Mouse (Mus musculus) heart, embryonic 16.5 days (tissue): ENCODE measurements around the gene Acot7. TPM values are rescaled to one million over a fixed set of nuclear protein-coding genes. Genes with fewer than 3 reads are reported as not detected.

ENCODE experiments used
- ATAC-seq: fragments of 200-750 bp; cut with Nextera tagmentation; replicated peaks from 2 replicates; pipeline ENCODE4 v1.8.0; 2017; ENCODE audit warnings: moderate number of reproducible peaks; ENCODE audit not compliant: insufficient read depth, low FRiP score; ENCODE audit errors: extremely low read depth
- H3K27ac ChIP-seq: fragments of 300-500 bp; sonication (generic); 2 replicates; pipeline ENCODE4 v1.5.1; 2014; ENCODE audit warnings: mild to moderate bottlenecking, low read length, control low read depth, moderate library complexity
- H3K27me3 ChIP-seq: fragments of 300-500 bp; sonication (generic); 2 replicates; pipeline ENCODE4 v1.6.1; 2014; ENCODE audit warnings: low read length, mixed read lengths; ENCODE audit not compliant: control insufficient read depth, insufficient read depth
- H3K36me3 ChIP-seq: fragments of 300-500 bp; sonication (generic); 2 replicates; pipeline ENCODE4 v1.6.1; 2014; ENCODE audit not compliant: control insufficient read depth, insufficient read depth
- H3K4me1 ChIP-seq: fragments of 300-500 bp; sonication (generic); 2 replicates; pipeline ENCODE4 v1.6.1; 2014; ENCODE audit warnings: low read length, mixed read lengths; ENCODE audit not compliant: control insufficient read depth, insufficient read depth
- H3K4me2 ChIP-seq: fragments of 300-500 bp; sonication (generic); 2 replicates; pipeline ENCODE4 v1.6.1; 2014; ENCODE audit warnings: low read depth, mild to moderate bottlenecking, control low read depth, low read length
- H3K4me3 ChIP-seq: fragments of 300-500 bp; sonication (generic); 2 replicates; pipeline ENCODE4 v1.5.1; 2014; ENCODE audit warnings: mild to moderate bottlenecking, control low read depth, low read length
- H3K9ac ChIP-seq: fragments of 300-500 bp; sonication (generic); 2 replicates; pipeline ENCODE4 v1.6.1; 2014; ENCODE audit warnings: low read length, control low read depth
- H3K9me3 ChIP-seq: fragments of 300-500 bp; sonication (generic); replicated peaks from 2 replicates; pipeline ENCODE4 v1.6.1; 2016; ENCODE audit warnings: low read length; ENCODE audit not compliant: control insufficient read depth
- WGBS: fragments of 180-500 bp; shearing (Covaris S2); extraction: QIAGEN DNeasy Blood & Tissue Kit; methylation state at CpG from one replicate; pipeline ENCODE4 v1.1.7; 2014; 5-methylcytosine and 5-hydroxymethylcytosine counted together
- polyA plus RNA-seq: library from polyadenylated mRNA; unstranded; fragments of >200 nt; fragmentation: Nextera tagmentation; extraction: Ambion mirVana; gene quantifications from 2 replicates; pipeline ENCODE4 v1.2.1, GENCODE M21; 2015

Acot7 gene
- polyA plus RNA-seq: 67.7 and 68.0 TPM in 2 replicates

DNA sequence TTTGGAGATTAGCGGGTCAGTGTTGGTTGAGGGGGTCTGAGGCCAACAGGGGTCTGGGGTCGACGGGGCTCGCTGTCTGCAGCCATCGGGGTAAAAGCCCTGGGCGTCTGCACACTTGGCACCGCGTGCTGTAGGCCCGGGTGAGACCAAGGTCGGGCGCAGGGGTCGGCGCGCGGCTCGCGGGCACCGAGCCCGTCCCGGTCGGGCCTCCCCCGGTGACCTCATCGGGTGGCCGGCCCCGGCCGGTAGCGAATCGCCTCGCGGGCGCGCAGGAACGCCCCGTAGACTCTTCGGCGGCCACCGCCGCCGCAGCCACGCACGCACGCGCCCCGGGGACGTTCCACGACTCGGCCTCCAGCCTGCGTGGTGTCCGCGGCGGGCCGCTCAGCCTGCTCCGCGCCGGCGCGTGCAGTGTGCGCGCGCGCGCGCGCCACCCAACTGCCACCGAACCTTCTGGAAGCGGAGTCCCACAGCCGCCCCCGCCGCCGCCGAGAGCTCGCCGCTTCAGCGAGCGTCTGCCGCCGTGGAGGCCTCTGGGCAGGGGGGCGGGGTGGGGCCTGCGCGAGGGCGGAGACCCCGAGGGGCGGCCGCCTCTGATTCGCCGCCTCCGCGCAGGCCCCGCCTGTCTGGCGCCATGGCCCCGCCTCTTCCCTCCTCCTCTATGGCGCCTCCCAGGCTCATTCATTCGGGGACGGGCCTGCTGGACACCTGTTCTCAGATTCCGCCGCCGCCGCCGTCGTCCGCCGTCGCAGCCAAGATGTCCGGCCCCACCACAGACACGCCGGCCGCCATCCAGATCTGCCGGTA lies at the start of gene Acot7:
Gene Acot7 (plus strand): TSS at position 598 of the 807 bp plus-strand sequence.
- Histone ChIP-seq H3K4me1 (peaks cover 24% of the 10 kb centered on the region), H3K4me3 (peak within 1 kb of the TSS; percentile 73), H3K9ac (peak within 1 kb of the TSS; percentile 87), H3K27ac (peak within 1 kb of the TSS; percentile 95), H3K9me3 (no peaks in the 10 kb centered on the region), H3K36me3 (no peaks in the 10 kb centered on the region), H3K27me3 (no peaks in the 10 kb centered on the region), H3K4me2 (peak within 1 kb of the TSS; percentile 98)
- ATAC-seq: peak; percentile 95
- WGBS: under 1% methylated on average over 105 of the region's 108 CpGs

DNA sequence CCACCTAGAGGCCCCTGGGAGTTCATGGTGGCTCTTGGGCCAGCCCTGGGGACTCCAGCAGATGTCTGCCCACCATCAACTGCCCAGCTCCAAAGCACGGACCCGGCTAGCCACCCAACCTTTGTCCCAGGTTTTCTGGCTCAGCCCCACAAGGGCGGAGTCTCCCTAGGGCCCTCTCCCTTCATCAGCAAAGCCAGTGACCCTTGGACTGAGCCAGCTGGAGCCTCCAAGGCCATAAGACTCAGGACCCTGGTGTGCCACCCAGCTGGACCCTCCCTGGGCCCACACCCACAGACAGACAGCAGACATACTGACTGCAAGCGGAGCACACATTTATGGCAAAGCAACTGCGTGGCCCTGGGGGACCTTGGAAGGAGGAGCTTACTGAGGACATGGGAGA lies 49.1 kb upstream of the Acot7 start:
- WGBS: 71% methylated on average over 5 of the region's 5 CpGs
- peaks cover 23% of the 10 kb centered on the region for H3K4me1 ChIP-seq
- H3K27me3 ChIP-seq: peaks cover 93% of the 10 kb centered on the region
- ATAC-seq: no peak
- H3K4me2 ChIP-seq: no peak overlapping the region
- no peak overlapping the region for H3K27ac ChIP-seq
- no peaks in the 10 kb centered on the region for H3K9me3 ChIP-seq
- H3K36me3 ChIP-seq: no peaks in the 10 kb centered on the region
- no peak overlapping the region for H3K9ac ChIP-seq
- H3K4me3 ChIP-seq: no peak overlapping the region

DNA sequence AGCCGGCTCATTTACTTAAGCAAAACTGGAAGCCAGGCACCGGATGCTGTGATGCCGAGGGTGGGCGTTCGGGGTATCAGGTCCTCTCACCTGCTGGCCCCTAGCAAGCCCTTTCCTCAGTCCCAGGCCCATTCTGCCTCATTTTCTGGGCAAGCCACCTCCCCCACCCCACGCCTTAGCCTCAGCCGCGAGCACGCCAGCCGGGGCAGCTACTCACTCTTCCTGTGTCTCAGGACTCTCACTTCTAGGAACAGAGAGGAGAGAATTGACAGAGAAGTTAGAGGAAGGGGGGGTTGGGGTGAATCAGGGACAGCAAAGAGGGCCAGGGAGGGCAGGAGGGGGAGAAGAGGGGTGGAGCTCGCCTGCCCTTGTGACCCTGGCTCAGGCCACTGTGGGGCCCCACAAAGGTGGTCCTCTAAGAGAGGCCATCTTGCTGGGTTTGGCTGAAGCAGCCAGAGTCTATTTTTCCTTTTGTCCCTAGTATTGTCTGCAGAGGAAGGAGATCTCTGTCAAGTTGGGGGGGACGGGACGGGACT lies 48.5 kb upstream of the Acot7 start:
- no peak overlapping the region for H3K4me2 ChIP-seq
- no peaks in the 10 kb centered on the region for H3K9me3 ChIP-seq
- H3K27me3 ChIP-seq: peaks cover 93% of the 10 kb centered on the region
- H3K9ac ChIP-seq: no peak overlapping the region
- peaks cover 23% of the 10 kb centered on the region for H3K4me1 ChIP-seq
- no peak overlapping the region for H3K4me3 ChIP-seq
- no peaks in the 10 kb centered on the region for H3K36me3 ChIP-seq
- WGBS: 56% methylated on average over 13 of the region's 13 CpGs
- no peak for ATAC-seq
- no peak overlapping the region for H3K27ac ChIP-seq

DNA sequence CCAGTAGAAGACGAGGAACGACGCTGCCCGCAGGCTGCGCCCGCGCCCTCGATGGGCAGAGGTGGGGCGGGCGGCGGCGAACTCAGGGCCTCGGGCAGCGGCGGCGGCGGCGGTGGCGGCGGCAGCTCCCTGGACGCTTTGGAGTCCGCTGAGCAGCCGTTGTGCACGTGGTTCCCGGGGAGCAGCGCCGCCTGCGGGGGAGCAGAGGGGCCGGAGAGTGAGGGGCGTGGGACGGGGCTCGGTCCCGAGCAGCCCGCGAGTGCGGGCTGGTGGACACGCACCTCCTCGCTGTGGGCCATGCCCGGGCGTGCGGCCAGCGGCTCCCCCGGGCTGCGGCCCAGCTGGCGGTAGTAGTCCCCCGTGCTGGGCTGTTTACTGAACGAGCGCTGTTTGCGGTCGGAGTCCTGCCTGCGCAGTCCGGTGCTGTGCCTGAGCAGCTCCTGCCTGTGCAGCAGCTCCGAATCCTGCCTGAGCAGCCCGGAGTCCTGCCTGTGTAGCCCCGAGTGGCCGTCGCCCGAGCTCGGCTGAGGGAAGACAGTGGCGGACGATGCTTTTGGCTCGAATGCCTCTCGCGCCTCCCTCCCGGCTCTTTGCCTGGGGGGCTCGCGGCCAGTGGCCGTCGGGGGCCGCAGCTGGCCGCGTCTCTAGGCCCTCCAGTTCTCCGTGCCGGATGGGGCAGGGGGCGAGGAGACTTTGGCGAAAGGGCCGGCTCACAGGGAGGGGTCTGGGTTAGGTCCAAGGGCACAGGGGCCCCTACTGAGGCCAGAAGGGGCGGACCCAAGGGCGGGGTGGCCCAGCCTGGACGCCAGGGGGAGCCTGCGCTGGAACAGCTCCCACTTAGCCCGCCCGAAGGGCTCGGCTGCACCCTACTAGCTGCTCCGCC lies 46.9 kb upstream of the Acot7 start:
- Histone ChIP-seq H3K27me3 (peaks cover 77% of the 10 kb centered on the region), H3K4me3 (peak overlapping the region; percentile 46), H3K4me2 (peak overlapping the region; percentile 68), H3K9me3 (no peaks in the 10 kb centered on the region), H3K9ac (0 out of 2 replicates have a peak overlapping the region, but pooled peaks have one; percentile 0), H3K27ac (no peak overlapping the region), H3K36me3 (no peaks in the 10 kb centered on the region), H3K4me1 (peaks cover 13% of the 10 kb centered on the region)
- ATAC-seq: peak; percentile 65
- under 1% methylated on average over 85 of the region's 85 CpGs for WGBS

DNA sequence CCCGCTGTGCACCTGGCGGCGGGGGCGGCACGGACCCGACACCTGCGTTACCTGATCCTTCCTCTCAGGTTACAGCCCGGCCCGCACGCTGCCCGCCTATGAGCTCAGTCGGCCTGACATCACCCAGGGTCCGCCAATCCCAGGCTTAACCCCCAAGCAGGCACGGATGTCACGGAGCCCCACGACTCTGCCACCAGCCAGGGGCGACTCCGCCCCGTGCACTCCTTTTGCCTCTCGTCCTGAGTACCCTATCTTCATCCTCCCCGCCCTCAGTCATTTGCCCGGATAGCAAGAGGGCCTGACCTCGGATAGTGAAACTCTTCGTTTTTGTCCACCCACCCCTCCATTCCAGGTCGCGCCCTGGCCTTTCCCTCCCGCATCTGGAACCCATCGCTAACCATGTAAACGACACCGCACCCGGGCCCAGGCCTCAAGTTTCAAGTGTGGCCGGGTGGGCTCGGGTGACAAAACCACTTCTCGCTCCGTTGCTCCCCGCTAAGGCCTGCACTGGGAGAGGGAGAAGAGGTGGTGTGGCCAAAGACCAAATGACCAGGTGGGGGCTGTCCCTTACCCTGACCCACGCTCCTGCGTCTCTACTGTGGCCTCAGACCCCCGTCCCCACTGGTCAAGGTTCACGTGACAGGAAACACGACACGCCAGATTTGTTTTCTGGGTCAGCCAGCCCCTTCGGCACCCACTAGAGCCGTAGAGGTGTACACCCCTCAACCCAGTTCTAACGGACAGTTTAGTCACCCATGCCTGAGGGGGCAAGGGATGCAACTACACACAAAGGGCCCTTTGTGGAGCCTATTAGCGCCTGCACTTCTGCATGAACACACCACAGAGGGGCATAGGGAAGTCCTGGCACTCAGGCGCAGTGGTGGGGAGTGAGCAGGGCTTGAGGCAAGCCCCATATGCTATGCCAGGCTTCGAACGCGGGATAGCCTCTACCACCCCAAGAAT lies 45.8 kb upstream of the Acot7 start:
- Histone ChIP-seq H3K4me2 (peak overlapping the region; percentile 68), H3K36me3 (no peaks in the 10 kb centered on the region), H3K27me3 (peaks cover 67% of the 10 kb centered on the region), H3K9ac (no peak overlapping the region), H3K4me3 (peak overlapping the region; percentile 46), H3K9me3 (no peaks in the 10 kb centered on the region), H3K27ac (no peak overlapping the region), H3K4me1 (peaks cover 7% of the 10 kb centered on the region)
- 11% methylated on average over 49 of the region's 50 CpGs for WGBS
- no peak for ATAC-seq

DNA sequence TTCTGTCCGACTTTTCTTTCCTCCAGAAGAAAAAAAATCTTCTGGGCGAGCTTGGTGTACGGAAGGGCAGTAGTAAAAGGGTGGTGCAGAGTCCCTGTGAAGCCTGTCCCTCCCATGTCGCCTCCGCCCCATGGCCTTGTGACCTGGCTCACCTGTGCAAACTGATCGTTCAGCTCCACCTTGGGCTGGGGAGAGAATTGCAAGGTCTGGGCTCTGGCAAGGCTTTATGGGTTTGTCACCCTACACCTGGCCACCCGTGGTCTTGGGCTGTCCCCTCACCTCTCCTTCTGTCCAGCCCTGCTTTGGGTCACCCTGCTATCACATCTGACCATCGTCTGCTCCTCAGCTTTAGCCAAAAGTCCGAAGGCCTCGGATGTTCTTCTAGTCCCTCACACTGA lies 45.2 kb upstream of the Acot7 start:
- Histone ChIP-seq H3K4me2 (no peak overlapping the region), H3K27me3 (peaks cover 60% of the 10 kb centered on the region), H3K36me3 (no peaks in the 10 kb centered on the region), H3K4me3 (no peak overlapping the region), H3K9ac (no peak overlapping the region), H3K4me1 (peaks cover 7% of the 10 kb centered on the region), H3K27ac (no peak overlapping the region), H3K9me3 (no peaks in the 10 kb centered on the region)
- 37% methylated on average over 10 of the region's 10 CpGs for WGBS
- no peak for ATAC-seq

DNA sequence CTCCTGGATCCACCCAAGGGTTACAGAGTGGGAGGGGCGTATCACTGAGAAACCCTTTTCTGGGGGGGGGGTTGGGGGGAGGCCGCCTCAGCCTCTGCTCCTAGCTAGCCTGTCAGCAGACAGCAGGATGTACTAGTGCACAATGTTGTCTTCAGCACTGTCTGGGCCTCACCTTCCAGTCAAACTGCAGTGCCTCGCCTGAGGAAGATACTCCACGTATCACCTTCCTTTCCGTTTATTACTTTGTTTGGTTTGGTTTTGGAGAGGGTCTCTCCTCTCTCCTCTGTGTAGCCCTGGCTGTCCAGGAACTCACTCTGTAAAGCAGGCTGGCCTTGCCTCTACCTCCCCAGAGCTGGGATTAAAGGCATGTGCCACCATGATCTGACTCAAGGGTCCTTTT lies 44.7 kb upstream of the Acot7 start:
- no peaks in the 10 kb centered on the region for H3K9me3 ChIP-seq
- H3K36me3 ChIP-seq: no peaks in the 10 kb centered on the region
- H3K27ac ChIP-seq: no peak overlapping the region
- WGBS: 46% methylated on average over 5 of the region's 5 CpGs
- H3K4me1 ChIP-seq: peaks cover 9% of the 10 kb centered on the region
- H3K4me3 ChIP-seq: no peak overlapping the region
- H3K9ac ChIP-seq: no peak overlapping the region
- H3K4me2 ChIP-seq: no peak overlapping the region
- ATAC-seq: no peak
- H3K27me3 ChIP-seq: peaks cover 55% of the 10 kb centered on the region

DNA sequence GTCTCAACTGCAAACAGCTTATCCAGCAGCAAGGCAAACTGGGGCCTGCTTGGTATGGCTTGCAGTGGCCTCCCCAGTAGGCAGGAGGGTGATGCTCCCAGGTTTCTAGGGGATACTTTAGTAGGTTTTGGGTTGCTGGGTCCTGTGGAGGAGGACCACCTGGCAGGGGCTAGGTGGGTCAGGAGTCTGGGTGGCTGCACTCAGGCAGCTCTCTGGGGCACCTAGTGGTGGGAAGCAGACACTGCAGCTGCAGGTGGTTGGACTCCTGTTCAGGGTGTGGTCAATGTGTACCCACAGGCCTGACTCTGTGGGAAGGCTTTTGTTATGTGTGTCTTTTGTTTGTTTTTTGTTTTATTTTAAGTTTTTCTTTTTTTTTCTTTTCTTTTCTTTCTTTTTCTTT lies 43.4 kb upstream of the Acot7 start:
- ATAC-seq: no peak
- peaks cover 42% of the 10 kb centered on the region for H3K27me3 ChIP-seq
- H3K4me1 ChIP-seq: peaks cover 16% of the 10 kb centered on the region
- H3K9ac ChIP-seq: no peak overlapping the region
- H3K36me3 ChIP-seq: no peaks in the 10 kb centered on the region
- no peak overlapping the region for H3K4me2 ChIP-seq
- no peak overlapping the region for H3K27ac ChIP-seq
- H3K9me3 ChIP-seq: no peaks in the 10 kb centered on the region
- H3K4me3 ChIP-seq: no peak overlapping the region
